In genomic region chr15:8968229-8968595, GRCm38 (mm10) we compare ENCODE assay signal across 10 mouse cellular contexts. TPM values are rescaled to one million over a fixed set of nuclear protein-coding genes. Genes with fewer than 3 reads are reported as not detected.
A peak's percentile ranks its signal among the peaks of the same experiment; 100 is the strongest.
DNase-seq lines count a peak whose midpoint lies in the region; ATAC-seq and TF ChIP-seq lines count a peak whose summit lies in the region.
"Had no signal": no experiment of that assay in that cellular context is flagged by ENCODE, and none has a peak within 500 bp of the region (broad histone marks: within the 10 kb centered on the region; RNA-seq: fewer than 3 reads in every experiment).

No protein-coding gene starts in this region.

- no peak overlapping the region for H3ac ChIP-seq in myocyte (ENCODE audit: control insufficient read depth, insufficient read length)

- peak overlapping the region; percentile 82 for H3K27ac ChIP-seq in layer of hippocampus, adult 2 months
- H3K27ac ChIP-seq: embryonic facial prominence, embryonic 12.5 days had no signal

- DNase-seq in cerebellum, adult 11-12 months, result peak; percentile 3
- DNase-seq in cerebellum, postnatal 4 days (ENCODE audit: low spot score in 2 of 2), result no peak
- DNase-seq in layer of hippocampus, adult 2 months (ENCODE audit: low spot score in 2 of 2), result no peak
- DNase-seq in layer of hippocampus, adult 9-11 months, result no peak
- peak; percentile 76 to 77 for DNase-seq in kidney, adult 8-10 months
- DNase-seq in testis, postnatal 10 days (ENCODE audit: low spot score), result no peak

- no peaks in the 10 kb centered on the region for H3K27me3 ChIP-seq in myocyte (ENCODE audit: control insufficient read depth, insufficient read depth, insufficient read length)
- H3K27me3 ChIP-seq: embryonic facial prominence, embryonic 12.5 days had no signal

- no peak for ATAC-seq in megakaryocyte-erythroid progenitor cell, adult 5-6 weeks (replicated peaks; ENCODE audit: low FRiP score, low TSS enrichment, poor library complexity, severe bottlenecking)

- H3K36me3 ChIP-seq in myocyte (ENCODE audit: control insufficient read depth, insufficient read depth), result no peaks in the 10 kb centered on the region
- H3K36me3 ChIP-seq: embryonic facial prominence, embryonic 12.5 days had no signal

- H3K4me3 ChIP-seq in layer of hippocampus, adult 2 months, result peak overlapping the region; percentile 50
- H3K4me3 ChIP-seq in myocyte, result no peak overlapping the region
- H3K4me3 ChIP-seq: embryonic facial prominence, embryonic 12.5 days; megakaryocyte, embryonic 14.5 days had no signal

- H3K4me2 ChIP-seq in myocyte (ENCODE audit: low read depth), result peak overlapping the region; percentile 72

- H3K79me2 ChIP-seq in myocyte (ENCODE audit: control insufficient read depth, insufficient read depth), result no peaks in the 10 kb centered on the region

- TF ChIP-seq POLR2A in myocyte (IDR thresholded peaks at IDR 0.05; ENCODE audit: insufficient read length, low read depth), result no peak

- TF ChIP-seq CTCF in layer of hippocampus, adult 2 months (conservative IDR thresholded peaks at IDR 0.05), result no peak

TF ChIP-seq in myocyte, 11 proteins besides CTCF, POLR2A, EP300 and RAD21:
- TF ChIP-seq SRF (IDR thresholded peaks at IDR 0.05; ENCODE audit: control insufficient read depth, insufficient read length, low read depth) (no peak), REST (IDR thresholded peaks at IDR 0.05; ENCODE audit: insufficient read depth, insufficient read length) (no peak), POLR2AphosphoS2 (IDR thresholded peaks at IDR 0.05; ENCODE audit: insufficient read length, low read depth) (no peak), MAX (IDR thresholded peaks at IDR 0.05; ENCODE audit: low read depth) (no peak), MYOD1 (IDR thresholded peaks at IDR 0.05; ENCODE audit: control insufficient read depth in 1 of 3, insufficient read length in 2 of 3, low read depth in 2 of 3) (no peak), TCF3 (IDR thresholded peaks at IDR 0.05; ENCODE audit: insufficient read length, low read depth) (no peak)

RNA-seq across cellular contexts. Expression of gene Ranbp3l, which starts 0.5 kb away (rescaled TPM):
- 10 to 100 TPM in 1 of 2 experiments, 1 to 10 TPM in 1; 7.8 to 11.8 TPM for total RNA-seq in layer of hippocampus, adult 2 months (2021)
- not detected for polyA plus RNA-seq in myocyte (2012; fragmentation: generic; extraction: Trizol)
- total RNA-seq in megakaryocyte-erythroid progenitor cell, adult 5-6 weeks (2014; fragmentation: Nextera tagmentation), result not detected in 2 replicates
- total RNA-seq in megakaryocyte-erythroid progenitor cell, adult 5-6 weeks (2017), result not detected in 2 replicates

Comparison
In these comparisons a context has a peak if more than half of its experiments do, and no peak if none do; other contexts are left out.
1. DNase-seq: peak in cerebellum, adult 11-12 months (single experiment) and kidney, adult 8-10 months (2 of 2); none in cerebellum, postnatal 4 days (0 of 2), layer of hippocampus, adult 2 months (0 of 2), layer of hippocampus, adult 9-11 months (single experiment) and testis, postnatal 10 days (single experiment).
2. RNA of gene Ranbp3l, which starts 0.5 kb away (total RNA-seq): 7.8 to 11.8 TPM in layer of hippocampus, adult 2 months; not detected in megakaryocyte-erythroid progenitor cell, adult 5-6 weeks; every median in the first group is over 4 times any median in the second.